Mouse (Mus musculus): Measurements from ENCODE around the gene Slc3a2. TPM values are rescaled to one million over a fixed set of nuclear protein-coding genes. Genes with fewer than 3 reads are reported as not detected.
"Not testable (repeated sequence)": the region's sequence is repeated elsewhere in the genome, so short reads cannot be mapped to it uniquely, and the experiment has no call there.

The Slc3a2 gene
- total RNA-seq, 2 experiments from 2014 or later, result 26.7 to 34.6 TPM

- not testable (repeated sequence) for DNase-seq
Measured at GRCm38 (mm10) chr19:8728335-8729099, 5.3 kb upstream of the Slc3a2 start.

GRCm38 (mm10) chr19:8727495-8728114, 4.4 kb upstream of the Slc3a2 start:
- DNase-seq, result no peak

DNA sequence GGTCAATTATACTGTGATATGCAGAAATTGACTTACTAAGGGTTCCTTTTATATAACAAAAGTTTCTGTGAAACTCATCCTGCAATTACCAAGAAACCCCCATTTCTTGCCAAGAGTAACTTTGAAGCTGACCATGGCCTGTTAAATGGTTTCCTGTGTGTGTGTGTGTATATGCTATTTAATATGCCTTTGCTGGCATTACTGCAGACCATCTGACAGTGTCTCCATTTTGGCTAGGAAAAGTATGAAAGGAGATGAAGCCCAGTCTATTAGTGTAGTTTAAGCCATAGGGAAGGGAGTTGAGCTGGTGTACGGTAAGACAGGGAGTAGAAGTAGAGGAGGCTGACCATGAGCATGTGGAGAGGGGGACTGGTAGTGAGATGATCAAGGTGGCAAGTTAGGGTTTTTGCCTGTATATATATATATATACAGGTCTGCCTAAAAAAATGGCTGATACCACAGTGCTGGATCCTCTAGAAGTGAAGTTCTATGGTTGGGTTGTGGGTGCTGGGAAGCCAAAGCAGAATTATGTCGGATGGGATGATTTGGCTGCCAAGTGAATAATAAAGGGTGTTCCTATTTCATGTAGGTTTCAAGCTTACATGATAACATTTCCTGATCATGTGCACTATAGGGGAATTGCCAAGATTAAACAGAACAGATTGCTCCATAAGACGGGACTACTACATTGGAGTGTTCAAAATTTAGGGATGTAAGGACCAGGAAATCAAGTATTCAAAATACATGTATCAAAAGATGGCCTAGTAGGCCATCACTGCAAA, 3.6 kb upstream of the Slc3a2 start:
- no peak for DNase-seq

- no peak for DNase-seq
Measured at GRCm38 (mm10) chr19:8725081-8725613, 2.0 kb upstream of the Slc3a2 start.

DNA sequence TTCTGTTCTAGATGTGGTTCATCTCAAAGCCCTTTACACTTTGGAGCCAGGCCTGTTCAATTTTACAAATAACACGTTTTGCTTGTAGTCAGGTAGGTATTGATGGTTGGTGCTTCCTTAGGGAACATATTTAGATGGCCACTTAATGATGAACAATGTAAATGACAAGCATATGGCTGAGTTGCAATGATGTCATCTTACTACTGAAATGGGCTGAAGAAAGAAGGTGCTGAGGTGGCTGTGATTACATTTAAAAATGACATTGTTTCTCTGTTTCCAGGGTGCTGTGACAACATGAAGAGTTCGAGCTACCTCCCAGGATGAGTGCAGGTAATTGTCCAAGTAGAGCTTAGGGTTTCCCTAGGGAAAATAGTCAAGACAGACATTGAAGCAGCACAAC, 1.2 kb upstream of the Slc3a2 start:
- no peak for DNase-seq

DNA sequence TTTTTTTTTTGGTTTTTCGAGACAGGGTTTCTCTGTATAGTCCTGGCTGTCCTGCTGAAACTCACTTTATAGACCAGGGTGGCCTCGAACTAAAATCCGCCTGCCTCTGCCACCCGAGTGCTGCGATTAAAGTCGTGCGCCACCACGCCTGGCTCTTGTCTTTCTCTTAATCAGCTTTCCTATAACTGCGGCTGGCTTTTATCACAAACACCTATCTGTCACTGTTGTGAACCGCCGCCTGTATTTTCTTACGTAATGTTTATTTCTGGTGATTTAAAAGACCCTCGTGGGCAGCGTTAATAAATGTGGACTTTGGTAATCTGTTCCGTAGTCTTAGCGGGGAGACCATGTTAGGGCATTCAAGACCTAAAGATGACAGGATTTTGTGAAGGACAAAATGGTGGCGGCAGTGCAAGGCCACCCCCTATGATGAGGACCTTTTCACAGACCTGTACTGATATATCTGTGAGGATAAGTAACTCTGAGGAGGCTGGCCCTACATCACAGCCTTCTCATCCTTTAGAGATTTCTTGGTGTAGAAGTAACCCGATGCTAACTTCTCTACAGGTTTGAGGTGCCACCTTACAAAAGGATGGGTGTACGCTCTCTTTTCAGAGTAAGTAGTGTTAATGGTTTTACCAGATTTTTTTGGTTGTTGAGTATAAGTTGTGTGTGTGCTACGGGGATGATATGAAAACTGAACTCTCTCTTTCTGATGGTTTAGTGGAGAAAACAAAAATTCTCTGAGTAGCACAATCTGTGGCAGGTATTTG, 591 bp upstream of the Slc3a2 start:
- DNase-seq, result no peak

DNA sequence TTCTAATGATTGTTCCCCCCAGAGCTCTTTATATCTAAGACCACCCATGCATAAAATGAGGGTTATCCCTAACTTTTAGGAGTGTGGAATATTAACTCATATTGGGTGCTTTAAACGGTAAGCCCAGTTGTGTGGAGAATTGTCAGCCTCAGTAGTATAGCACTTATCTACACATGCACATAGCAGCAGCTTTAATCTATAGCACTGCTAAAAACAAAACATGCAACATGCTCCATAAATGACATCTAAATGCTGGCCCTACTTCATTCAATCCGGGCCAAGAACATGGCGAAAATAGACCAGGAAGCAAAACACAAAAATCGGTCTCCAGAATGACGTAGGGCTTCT, 636 bp downstream of the Slc3a2 start:
- DNase-seq, result no peak

DNA sequence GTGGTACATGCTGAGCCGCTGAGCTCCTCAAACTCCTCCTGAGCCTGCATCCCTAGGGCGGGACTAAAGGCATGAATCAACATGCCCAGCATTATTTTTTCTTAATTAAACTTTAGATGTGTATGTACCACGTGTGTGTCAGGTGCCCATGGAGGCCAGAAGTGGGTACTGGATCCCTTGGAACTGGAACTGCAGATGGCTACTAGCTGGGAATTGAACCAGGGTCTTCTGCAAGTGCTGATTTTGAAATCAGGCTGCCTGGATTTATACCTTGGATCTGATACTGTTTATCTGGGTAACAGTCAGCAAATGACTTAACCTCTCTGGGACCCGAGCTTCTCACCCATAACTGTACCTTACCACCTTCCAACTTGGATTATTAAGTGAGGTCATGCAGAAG, 1.1 kb downstream of the Slc3a2 start:
- DNase-seq, result no peak

DNA sequence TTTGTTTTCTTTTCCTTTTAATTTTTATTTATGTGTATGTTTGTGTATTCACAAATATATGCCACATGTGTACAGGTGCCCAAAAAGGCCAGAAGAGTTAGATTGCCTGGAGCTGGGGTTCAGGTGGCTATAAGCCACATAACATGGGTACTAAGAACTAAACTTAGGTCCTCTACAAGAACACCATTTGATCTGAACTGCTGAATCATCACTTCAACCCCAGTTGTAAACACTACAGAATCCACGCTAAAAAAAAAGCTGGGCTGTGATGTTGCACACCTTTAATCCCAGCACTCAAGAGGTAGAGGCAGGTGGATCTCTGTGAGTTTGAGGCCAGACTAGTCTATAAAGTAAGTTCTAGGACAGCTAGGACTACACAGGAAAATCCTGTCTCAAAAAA, 1.8 kb downstream of the Slc3a2 start:
- DNase-seq, result no peak

- not testable (repeated sequence) for DNase-seq
Measured at GRCm38 (mm10) chr19:8719037-8719436, 4.1 kb downstream of the Slc3a2 start.

GRCm38 (mm10) chr19:8718357-8718756, 4.8 kb downstream of the Slc3a2 start:
- DNase-seq, result peak; percentile 43

GRCm38 (mm10) chr19:8716767-8717475, 6.2 kb downstream of the Slc3a2 start:
- DNase-seq, result no peak

- no peak for DNase-seq
Measured at GRCm38 (mm10) chr19:8715868-8716766, 7.1 kb downstream of the Slc3a2 start.

DNA sequence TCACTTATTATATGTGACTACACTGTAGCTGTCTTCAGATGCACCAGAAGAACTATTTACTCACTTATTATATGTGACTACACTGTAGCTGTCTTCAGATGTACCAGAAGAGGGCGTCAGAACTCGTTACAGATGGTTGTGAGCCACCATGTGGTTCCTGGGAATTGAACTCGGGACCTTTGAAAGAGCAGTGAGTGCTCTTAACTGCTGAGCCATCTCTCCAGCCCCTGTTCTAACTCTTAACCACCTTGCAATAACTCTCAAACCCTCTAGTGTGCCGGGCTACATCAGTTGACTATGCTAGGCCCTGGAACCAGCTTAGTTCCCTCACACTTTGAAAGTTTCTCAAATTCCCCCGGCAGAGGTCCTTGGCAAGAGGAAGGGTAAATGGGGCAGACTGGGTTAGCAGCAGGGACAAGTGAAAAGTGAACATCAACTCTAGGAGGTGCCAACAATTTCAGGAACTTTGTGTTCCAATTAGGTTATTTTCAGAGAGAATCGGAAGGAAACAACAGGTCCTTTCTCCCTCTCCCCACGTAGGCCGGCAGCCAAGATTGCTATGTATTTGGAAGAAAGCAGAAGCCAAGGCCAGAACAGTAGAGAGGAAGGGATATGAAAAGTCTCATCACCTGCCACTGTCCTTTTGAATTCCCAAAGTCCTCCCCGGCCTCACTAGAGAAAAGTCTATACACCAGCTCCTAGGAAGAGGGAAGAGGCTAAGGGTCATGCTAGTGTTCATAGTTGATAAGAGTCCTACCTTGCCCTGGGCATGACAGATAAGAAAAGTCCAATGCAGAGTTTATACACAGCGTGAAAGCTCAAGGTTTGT, 8.3 kb downstream of the Slc3a2 start:
- no peak for DNase-seq

DNA sequence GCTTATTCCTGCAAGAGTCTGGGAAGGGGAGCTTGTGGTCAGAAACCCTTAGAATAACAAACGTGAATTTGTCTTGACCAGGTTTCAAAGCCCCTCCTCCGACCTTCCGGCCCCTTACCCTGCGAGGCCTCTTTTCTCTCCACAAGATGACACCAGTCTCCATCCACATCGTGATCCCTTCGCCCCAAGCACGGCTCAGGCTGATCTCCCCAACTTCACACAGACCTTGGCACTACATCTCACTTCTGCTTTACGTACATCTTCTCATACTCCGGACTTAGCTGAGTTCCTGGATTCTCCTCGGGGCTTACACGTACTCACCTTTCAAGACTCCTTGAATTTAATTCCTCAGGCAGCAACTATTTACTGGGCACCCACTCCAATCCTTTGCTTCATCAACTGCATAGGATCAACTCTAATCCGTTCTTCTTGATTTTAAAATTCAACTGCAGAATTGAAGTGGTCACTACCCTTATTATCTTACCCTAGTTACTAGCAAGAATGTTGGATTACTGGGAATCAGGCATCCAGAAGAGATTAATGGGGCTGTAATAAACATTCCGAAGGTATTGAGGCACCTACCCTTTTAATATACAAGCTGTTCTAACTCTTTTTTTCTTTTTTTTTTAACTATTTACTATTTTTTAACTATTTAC, 9.0 kb downstream of the Slc3a2 start:
- no peak for DNase-seq

DNA sequence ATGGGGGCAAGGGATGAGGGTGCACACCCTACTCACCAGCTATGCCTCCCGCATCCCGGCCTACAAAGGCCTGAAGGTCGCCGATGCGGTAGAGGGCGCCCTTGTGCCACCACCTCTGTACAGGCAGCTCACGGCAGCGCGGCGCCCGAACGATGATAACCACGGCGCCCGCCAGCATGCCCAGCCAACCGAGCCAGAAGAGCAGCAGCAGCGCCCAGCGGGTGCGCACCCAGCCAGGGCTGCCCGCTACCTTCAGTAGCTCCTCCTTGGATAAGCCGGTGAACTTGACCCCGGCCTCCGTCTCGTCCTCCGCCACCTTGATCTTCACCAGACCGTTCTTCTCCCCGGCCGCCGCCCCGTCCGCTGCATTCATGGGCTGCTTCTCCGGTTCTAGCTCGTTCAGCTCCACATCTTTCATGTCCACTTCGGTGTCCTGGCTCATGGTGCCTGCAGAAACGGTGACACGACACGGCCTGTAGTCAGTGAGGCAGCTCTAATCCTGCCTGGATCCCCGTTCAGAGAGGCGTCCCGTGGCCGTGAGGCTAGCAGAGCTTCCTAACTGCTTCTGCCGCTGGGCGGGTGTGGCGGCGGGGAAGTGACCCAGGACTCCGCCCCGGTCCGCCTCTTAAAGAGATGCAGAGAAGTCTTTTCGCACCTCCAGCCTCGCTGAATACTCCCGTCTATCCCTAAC, 9.7 kb downstream of the Slc3a2 start:
- peak; percentile 89 for DNase-seq

GRCm38 (mm10) chr19:8712870-8713305, 10.3 kb downstream of the Slc3a2 start:
- DNase-seq, result peak; percentile 52

Data from gastrocnemius, postnatal 25 days (tissue).